Mouse (Mus musculus) monocyte, adult 2 months (primary cell): ENCODE measurements around the gene Akap17b.
"Not testable (repeated sequence)": the region's sequence is repeated elsewhere in the genome, so short reads cannot be mapped to it uniquely, and the experiment has no call there.

Experiments used
- DNase-seq, 2 experiments: peaks; one replicate each; pipeline ENCODE4 v3.0.0; 2022; ENCODE audit warnings: low spot score in 2 of 2, low read depth in 1 of 2

Gene Akap17b

DNA sequence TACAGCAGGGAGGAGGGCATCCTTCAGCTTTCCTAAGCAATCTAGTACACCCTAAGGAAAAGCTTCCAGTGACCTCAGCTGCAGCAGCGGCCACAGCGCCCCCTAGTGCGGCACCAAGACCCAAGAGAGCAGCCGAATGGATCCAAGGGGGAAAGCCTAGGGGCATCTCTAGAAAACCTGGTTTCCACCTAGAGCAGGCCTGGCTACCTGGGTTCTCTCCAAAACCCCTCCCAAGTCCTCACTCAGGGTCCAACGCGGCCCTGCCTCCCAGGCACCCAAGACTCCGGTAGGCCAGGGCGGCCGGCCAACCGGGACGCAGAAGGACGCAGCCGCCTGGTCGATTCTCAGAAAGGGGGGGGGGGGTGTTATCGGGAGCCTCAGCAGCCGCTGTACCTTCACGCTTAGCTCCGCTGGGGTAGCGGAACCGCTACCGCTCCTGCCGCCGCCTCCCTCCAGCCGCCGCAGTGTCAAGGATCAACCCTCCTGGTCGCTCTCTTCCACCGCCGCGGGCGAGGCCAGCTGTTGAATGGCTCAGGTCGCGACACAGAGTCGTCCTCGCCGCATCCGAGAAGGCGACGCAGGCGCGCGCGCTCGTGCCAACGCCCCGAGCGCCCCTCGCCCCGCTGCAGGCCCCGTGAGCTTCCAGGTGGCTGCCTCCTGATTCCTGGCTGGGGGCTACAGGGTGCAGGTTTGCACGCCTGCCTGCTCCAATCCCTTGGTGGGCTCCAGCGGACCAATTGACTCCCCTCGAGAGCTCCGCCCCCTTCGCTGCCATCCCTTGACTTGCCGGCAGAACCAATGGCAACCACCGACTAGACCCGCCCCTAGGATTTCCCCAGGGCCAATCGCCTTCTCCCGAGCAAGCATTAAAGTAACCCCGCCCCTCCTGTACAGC, at the start of gene Akap17b:
Akap17b (minus strand) TSS at position 739 of the 895 bp plus-strand sequence.
- DNase-seq: peak; percentile 33 to 61

DNA sequence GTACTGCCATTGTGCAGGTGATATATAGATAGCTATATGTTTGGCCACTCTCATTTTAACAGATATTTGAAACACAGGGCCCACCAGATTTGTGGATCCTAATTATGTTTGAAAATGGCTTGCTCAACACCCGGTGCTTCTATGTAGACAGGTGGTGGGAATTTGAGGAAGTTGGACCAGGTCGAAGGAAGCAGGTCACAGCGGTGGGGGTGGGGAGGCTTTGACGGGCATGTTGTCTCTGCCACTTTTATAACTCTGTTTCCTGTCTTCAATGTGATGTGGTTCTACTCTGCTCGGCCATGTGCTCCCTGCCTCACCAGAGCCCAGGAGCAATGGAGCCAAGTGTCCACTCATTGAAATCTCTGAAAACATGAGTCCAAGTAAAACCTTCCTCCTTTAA, 46.2 kb upstream of the Akap17b start:
- no peak for DNase-seq

- no peak for DNase-seq
These were observed 44.5 kb upstream of the Akap17b start for GRCm38 (mm10) chrX:36689655-36690054.

GRCm38 (mm10) chrX:36676836-36677235, 31.6 kb upstream of the Akap17b start:
- no peak for DNase-seq

DNA sequence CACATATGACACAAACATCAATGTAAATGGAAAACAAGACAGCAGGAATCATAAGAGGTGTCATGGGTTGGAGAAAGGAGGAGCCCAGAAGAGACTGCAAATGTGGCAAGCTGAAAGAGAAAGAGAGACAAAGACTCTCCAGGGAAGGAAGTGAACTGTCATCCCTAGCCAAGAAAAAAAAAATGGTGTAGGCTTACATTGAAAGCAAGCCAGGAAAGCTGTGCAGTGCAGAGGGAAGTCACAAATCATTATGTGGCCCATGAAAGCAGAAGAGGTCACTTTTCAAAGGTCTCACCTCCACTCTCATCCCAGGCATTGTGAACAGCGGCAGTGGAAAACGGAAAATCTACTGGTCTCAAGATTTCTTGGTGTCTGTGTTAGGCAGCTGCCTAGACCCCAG, 27.5 kb upstream of the Akap17b start:
- DNase-seq: no peak

DNA sequence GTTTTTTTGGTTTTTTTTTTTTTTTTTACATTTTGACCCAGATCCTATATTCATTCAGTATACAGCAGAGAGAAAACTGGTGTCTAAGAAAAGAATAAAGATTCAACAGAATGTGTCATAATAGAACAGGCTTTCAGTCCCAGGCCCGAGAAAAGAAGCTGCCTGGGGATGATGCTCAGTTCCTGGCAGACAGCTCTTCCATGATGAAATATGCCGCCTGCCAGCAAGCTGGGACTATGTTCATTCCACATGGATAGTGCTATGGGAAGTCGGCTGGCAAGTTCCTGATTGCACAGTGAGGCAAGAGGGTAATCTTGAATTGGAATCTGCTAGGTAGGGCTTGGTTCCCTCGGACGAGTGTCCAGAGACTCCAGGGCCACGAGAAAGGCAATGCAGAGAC, 5.1 kb downstream of the Akap17b start:
- DNase-seq: no peak

- no peak for DNase-seq
These were observed 14.4 kb downstream of the Akap17b start for GRCm38 (mm10) chrX:36630771-36631170.

DNA sequence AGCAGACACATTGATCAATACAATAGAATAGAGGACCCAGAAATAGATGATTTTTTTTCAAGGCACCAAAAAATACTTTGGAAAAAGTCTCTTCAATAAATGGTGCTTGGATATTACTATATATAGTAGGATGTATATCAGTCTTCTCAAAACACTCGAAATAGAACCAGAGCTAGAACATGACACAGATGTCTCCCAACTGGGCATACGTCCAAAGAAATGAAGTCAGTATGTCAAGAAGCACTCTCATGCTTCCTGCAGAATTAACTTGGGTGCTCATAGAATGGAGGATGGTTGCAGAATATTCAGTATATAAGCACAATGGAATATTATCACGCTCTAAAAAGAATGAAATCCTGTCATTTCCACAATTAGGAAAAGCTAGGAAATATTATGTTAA, 17.1 kb downstream of the Akap17b start:
- DNase-seq: no peak

GRCm38 (mm10) chrX:36609117-36609516, 36.1 kb downstream of the Akap17b start:
- DNase-seq: no peak

GRCm38 (mm10) chrX:36604040-36604439, 41.2 kb downstream of the Akap17b start:
- no peak for DNase-seq

GRCm38 (mm10) chrX:36602926-36603325, 42.3 kb downstream of the Akap17b start:
- DNase-seq: no peak

- no peak for DNase-seq
These were observed 45.1 kb downstream of the Akap17b start for GRCm38 (mm10) chrX:36600066-36600465.

DNA sequence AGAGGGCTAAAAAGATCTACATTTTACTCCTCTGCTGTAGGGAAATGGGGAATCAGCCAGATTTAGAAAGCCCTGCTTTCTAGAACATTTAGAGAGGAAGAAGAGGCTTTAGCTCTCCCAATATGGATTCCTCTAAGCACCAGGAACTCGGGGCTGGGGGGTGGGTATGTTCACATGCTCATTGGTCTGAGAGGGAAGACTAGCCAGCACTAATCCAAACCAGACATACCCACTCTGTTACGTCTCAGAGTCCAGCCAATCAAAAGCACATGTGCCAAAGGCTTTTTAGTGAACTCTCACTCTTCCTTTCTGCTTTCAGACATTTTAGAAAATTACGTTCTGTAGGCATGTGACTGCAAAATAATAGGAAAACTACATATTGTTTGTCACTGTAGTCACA, 45.5 kb downstream of the Akap17b start:
- no peak for DNase-seq

DNA sequence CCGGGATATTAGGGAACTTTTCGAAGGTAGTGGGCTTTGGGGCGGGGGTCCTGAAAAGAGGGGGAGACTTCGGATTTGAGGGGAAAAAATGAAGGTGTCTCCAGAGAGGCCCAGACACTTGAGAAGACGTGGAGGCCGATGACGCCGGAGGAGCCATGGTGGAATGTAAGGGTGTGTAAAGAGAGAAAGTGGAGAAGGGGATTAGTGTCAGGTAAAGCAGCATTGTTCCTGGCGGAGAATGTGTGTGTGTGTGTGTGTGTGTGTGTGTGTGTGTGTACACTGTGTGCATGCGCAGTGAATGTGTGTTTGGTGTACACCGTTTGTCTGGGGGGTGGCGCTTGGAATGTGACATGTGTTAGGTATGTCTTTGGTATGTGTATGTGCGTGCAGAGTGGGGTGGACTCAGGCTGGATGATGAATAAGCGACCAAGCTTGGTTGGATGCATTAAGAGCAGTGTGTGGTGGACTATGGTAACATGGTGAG, 46.3 kb downstream of the Akap17b start:
- DNase-seq: no peak

DNA sequence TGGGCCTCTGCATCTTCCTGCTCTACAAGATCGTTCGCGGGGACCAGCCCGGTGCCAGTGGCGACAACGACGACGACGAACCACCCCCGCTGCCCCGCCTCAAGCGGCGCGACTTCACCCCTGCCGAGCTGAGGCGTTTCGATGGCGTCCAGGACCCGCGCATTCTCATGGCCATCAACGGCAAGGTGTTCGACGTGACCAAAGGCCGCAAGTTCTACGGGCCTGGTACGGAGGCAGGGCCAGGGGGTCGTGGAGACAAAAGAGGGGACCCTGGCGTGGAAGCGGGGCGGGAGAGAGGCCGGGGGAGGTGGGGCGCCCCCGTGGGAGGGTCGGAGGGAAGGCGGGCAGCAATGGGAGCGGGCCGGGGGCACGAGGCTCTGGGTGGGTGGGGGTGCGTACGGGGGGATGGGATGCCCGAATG, 46.8 kb downstream of the Akap17b start:
- DNase-seq: no peak

- DNase-seq: peak; percentile 32 to 72
These were observed 47.3 kb downstream of the Akap17b start, which contains the start of gene Pgrmc1 for GRCm38 (mm10) chrX:36597707-36598389. Pgrmc1 (plus strand) TSS chrX:36598206.

DNA sequence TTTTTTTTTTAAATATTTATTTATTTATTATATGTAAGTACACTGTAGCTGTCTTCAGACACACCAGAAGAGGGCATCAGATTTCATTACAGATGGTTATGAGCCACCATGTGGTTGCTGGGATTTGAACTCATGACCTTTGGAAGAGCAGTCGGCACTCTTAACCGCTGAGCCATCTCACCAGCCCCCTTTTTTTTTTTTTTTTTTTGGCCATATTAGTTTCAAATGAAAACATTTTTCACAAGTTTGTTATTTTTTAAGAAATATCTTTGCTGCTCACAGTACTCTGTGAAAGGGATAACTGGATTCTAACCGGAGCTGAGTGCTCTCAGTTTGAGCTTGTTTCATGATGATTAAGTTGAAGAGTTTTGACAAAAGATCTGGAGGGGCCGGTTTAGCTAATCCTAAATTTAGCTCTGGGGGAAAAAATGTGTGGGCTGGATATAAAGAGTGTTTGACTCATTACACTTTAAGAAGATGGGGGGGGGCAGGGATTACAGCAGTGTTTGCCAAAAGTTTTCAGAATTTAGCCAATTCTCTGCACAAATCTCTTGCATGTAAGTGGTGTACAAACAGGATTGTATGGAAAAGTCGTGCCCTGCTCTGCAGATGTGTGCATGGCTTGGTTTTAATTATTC, 48.6 kb downstream of the Akap17b start:
- DNase-seq: not testable (repeated sequence)

DNA sequence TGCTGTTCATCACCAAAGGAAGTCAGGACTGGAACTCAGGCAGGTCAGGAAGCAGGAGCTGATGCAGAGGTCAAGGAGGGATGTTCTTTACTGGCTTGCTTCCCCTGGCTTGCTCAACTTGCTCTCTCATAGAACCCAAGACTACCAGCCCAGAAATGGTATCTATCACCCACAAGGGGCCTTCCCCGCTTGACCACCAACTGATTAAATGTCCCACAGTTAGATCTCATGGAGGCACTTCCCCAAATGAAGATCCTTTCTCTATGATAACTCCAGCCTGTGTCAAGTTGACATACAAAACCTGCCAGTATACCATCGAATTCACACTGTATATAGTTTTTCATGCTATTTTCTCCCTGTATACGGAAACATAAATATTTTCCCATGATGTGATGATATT, 49.9 kb downstream of the Akap17b start:
- DNase-seq: no peak

GRCm38 (mm10) chrX:36591539-36591938, 53.7 kb downstream of the Akap17b start:
- DNase-seq: no peak

DNA sequence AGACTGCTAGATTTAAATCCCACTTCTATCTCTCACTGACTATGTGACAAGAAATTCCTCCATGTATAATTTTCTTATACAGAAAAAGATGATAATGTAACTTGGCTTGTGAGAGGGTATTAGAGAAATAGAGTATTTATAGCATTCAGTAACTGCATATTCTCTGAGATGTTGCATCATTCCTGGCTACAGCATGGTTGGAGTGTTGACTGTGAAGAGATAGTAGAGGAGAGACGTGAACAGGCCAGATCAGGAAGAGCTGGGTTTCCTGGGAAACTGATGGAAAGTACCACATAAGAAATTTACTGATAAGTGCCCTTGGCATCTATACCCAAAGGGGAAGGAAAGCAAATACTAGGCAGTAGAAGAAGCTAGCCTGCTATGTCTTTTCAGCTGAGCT, 54.1 kb downstream of the Akap17b start:
- DNase-seq: no peak

GRCm38 (mm10) chrX:36590266-36590665, 54.9 kb downstream of the Akap17b start:
- DNase-seq: no peak
